ENCODE assay signal across 13 mouse cellular contexts in the genomic region with DNA sequence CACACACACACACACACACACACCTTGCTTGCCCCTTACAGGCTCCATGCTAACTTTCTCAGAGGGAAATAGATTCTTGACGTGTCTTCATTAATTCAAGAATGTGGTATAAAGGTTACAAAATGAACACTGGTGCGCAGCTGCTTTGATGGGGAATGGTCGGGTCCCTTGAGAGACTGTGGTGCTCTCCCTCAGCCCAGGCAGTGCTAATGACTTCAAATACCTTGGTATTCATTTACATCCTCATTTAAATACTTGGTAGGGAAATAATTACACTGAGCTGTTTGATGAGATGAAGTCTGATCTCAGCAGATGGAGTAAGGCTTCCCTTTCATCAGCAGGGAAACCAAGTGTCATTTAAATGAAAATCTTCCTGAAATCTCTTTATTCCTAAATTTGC. TPM values are rescaled to one million over a fixed set of nuclear protein-coding genes. Genes with fewer than 3 reads are reported as not detected.
DNase-seq lines count a peak whose midpoint lies in the region; ATAC-seq and TF ChIP-seq lines count a peak whose summit lies in the region.
"Had no signal": no experiment of that assay in that cellular context is flagged by ENCODE, and none has a peak within 500 bp of the region (broad histone marks: within the 10 kb centered on the region; RNA-seq: fewer than 3 reads in every experiment).

No protein-coding gene starts in this region.

- no peaks in the 10 kb centered on the region for H3K9me3 ChIP-seq in hindbrain, embryonic 14.5 days (ENCODE audit: control insufficient read depth, low read length)
- H3K9me3 ChIP-seq in midbrain, embryonic 16.5 days (replicated peaks; ENCODE audit: control insufficient read depth, low read length, poor library complexity, severe bottlenecking): no peaks in the 10 kb centered on the region
- H3K9me3 ChIP-seq in liver, postnatal 0 days (ENCODE audit: low read length): no peaks in the 10 kb centered on the region
- H3K9me3 ChIP-seq: limb, embryonic 15.5 days; megakaryocyte, embryonic 14.5 days had no signal

- TF ChIP-seq POLR2A in brain, embryonic 14.5 days (IDR thresholded peaks at IDR 0.05; ENCODE audit: borderline replicate concordance, extremely low read depth, insufficient read depth, insufficient read length, poor library complexity, severe bottlenecking): no peak

- H3K4me1 ChIP-seq in hindbrain, embryonic 14.5 days (replicated peaks; ENCODE audit: control insufficient read depth, insufficient read depth, low read length): peaks cover 17% of the 10 kb centered on the region
- peaks cover 21% of the 10 kb centered on the region for H3K4me1 ChIP-seq in midbrain, embryonic 16.5 days (ENCODE audit: control insufficient read depth, insufficient read depth, low read length)
- no peaks in the 10 kb centered on the region for H3K4me1 ChIP-seq in liver, postnatal 0 days (ENCODE audit: insufficient read depth)

- TF ChIP-seq CTCF in brain, embryonic 14.5 days (IDR thresholded peaks at IDR 0.05; ENCODE audit: borderline replicate concordance, extremely low read depth, insufficient read depth, insufficient read length): no peak
- no peak for TF ChIP-seq CTCF in liver, postnatal 0 days (IDR thresholded peaks at IDR 0.05; ENCODE audit: low read depth)

- H3K36me3 ChIP-seq in hindbrain, embryonic 14.5 days (replicated peaks; ENCODE audit: control insufficient read depth, insufficient read depth): no peaks in the 10 kb centered on the region
- H3K36me3 ChIP-seq in midbrain, embryonic 16.5 days (ENCODE audit: control insufficient read depth, insufficient read depth, low read length): no peaks in the 10 kb centered on the region
- peaks cover under 1% of the 10 kb centered on the region; the same call in 1 of the 2 replicates for H3K36me3 ChIP-seq in liver, postnatal 0 days (replicated peaks; ENCODE audit: insufficient read depth, low read length)
- H3K36me3 ChIP-seq: limb, embryonic 15.5 days had no signal

- H3K27ac ChIP-seq in hindbrain, embryonic 14.5 days: peak overlapping the region; percentile 91
- peak overlapping the region; percentile 93 for H3K27ac ChIP-seq in midbrain, embryonic 16.5 days (ENCODE audit: low read length)
- no peak overlapping the region for H3K27ac ChIP-seq in liver, postnatal 0 days (ENCODE audit: low read depth)
- H3K27ac ChIP-seq: limb, embryonic 15.5 days had no signal

- 13% methylated on average over 3 of the region's 3 CpGs for WGBS in hindbrain, embryonic 14.5 days
- WGBS in midbrain, embryonic 16.5 days: 17% methylated on average over 3 of the region's 3 CpGs
- WGBS in liver, postnatal 0 days (ENCODE audit: insufficient replicate concordance): 77% methylated on average over 3 of the region's 3 CpGs

- H3K4me3 ChIP-seq in hindbrain, embryonic 14.5 days (replicated peaks; ENCODE audit: low read length): no peak overlapping the region
- H3K4me3 ChIP-seq in midbrain, embryonic 16.5 days (ENCODE audit: low read depth, low read length): no peak overlapping the region
- H3K4me3 ChIP-seq in liver, postnatal 0 days (ENCODE audit: low read depth, low read length): no peak overlapping the region
- H3K4me3 ChIP-seq: limb, embryonic 15.5 days had no signal

- peak overlapping the region; percentile 35 for H3K9ac ChIP-seq in hindbrain, embryonic 14.5 days
- H3K9ac ChIP-seq in midbrain, embryonic 16.5 days (ENCODE audit: low read depth, low read length): peak overlapping the region; percentile 1; the same call in 1 of the 2 replicates
- no peak overlapping the region for H3K9ac ChIP-seq in liver, postnatal 0 days (replicated peaks)
- H3K9ac ChIP-seq: limb, embryonic 15.5 days; lung, embryonic 14.5 days had no signal

- peak; percentile 61 for ATAC-seq in CD4-positive, CD25-positive, alpha-beta regulatory T cell, adult 4 months
- peak; percentile 82 for ATAC-seq in hindbrain, embryonic 14.5 days (ENCODE audit: low FRiP score)
- peak; percentile 83 for ATAC-seq in midbrain, embryonic 16.5 days
- no peak for ATAC-seq in frontal cortex, adult (ENCODE audit: low TSS enrichment)
- ATAC-seq in liver, postnatal 0 days: no peak
- ATAC-seq: Patski had no signal

- no peaks in the 10 kb centered on the region for H3K27me3 ChIP-seq in hindbrain, embryonic 14.5 days (ENCODE audit: control insufficient read depth, insufficient read depth, low read length)
- no peaks in the 10 kb centered on the region for H3K27me3 ChIP-seq in midbrain, embryonic 16.5 days (ENCODE audit: control insufficient read depth, insufficient read depth, low read depth, low read length)
- H3K27me3 ChIP-seq in liver, postnatal 0 days (ENCODE audit: insufficient read depth, low read length): no peaks in the 10 kb centered on the region
- H3K27me3 ChIP-seq: limb, embryonic 15.5 days; megakaryocyte, embryonic 14.5 days; Patski had no signal

- peak overlapping the region; percentile 31; the same call in 1 of the 2 replicates for H3K4me2 ChIP-seq in hindbrain, embryonic 14.5 days (replicated peaks)
- H3K4me2 ChIP-seq in midbrain, embryonic 16.5 days (ENCODE audit: low read length): peak overlapping the region; percentile 46
- H3K4me2 ChIP-seq in liver, postnatal 0 days (ENCODE audit: low read depth, low read length): no peak overlapping the region
- H3K4me2 ChIP-seq: limb, embryonic 15.5 days; lung, embryonic 14.5 days had no signal

- TF ChIP-seq EP300 in liver, postnatal 0 days (IDR thresholded peaks at IDR 0.05; ENCODE audit: low read depth): no peak

- DNase-seq in brain, embryonic 14.5 days (ENCODE audit: low read depth): peak; percentile 88
- DNase-seq in hindbrain, embryonic 14.5 days (ENCODE audit: low spot score): peak; percentile 34
- no peak for DNase-seq in heart, adult 9 months (ENCODE audit: low spot score in 2 of 2)
- DNase-seq in liver, postnatal 0 days: no peak
- DNase-seq: adrenal gland, adult 8-10 months had no signal

RNA-seq across cellular contexts. Expression of gene Spa17, which starts 11.6 kb away (rescaled TPM):
- polyA plus RNA-seq in CD4-positive, CD25-positive, alpha-beta regulatory T cell, adult 4 months (2017; shearing (Covaris generic)): under 1 TPM in 1 of 2 experiments, not detected in 1; 0.97 TPM
- 4.4 and 4.8 TPM in 2 replicates for polyA plus RNA-seq in brain, embryonic 14.5 days (2012; rRNA removed)
- polyA plus RNA-seq in hindbrain, embryonic 14.5 days (2014; fragmentation: Nextera tagmentation; extraction: Ambion mirVana): 10.2 and 14.1 TPM in 2 replicates
- 9.0 and 11.1 TPM in 2 replicates for polyA plus RNA-seq in midbrain, embryonic 16.5 days (2015; fragmentation: Nextera tagmentation; extraction: Ambion mirVana)
- 2.2 and 2.5 TPM in 2 replicates for polyA plus RNA-seq in liver, postnatal 0 days (2015; fragmentation: Nextera tagmentation; extraction: Ambion mirVana)

RNA-seq across cellular contexts. Expression of gene Tbrg1, which starts 32.0 kb away (rescaled TPM):
- polyA plus RNA-seq in CD4-positive, CD25-positive, alpha-beta regulatory T cell, adult 4 months (2017; shearing (Covaris generic)): 100 to 1,000 TPM; 201 to 217 TPM
- polyA plus RNA-seq in brain, embryonic 14.5 days (2012; rRNA removed): 49.7 and 52.0 TPM in 2 replicates
- polyA plus RNA-seq in hindbrain, embryonic 14.5 days (2014; fragmentation: Nextera tagmentation; extraction: Ambion mirVana): 91.3 and 91.5 TPM in 2 replicates
- polyA plus RNA-seq in midbrain, embryonic 16.5 days (2015; fragmentation: Nextera tagmentation; extraction: Ambion mirVana): 92.3 and 98.7 TPM in 2 replicates
- polyA plus RNA-seq in liver, postnatal 0 days (2015; fragmentation: Nextera tagmentation; extraction: Ambion mirVana): 59.7 and 60.5 TPM in 2 replicates

RNA-seq across cellular contexts. Expression of gene Panx3, which starts 43.9 kb away (rescaled TPM):
- not detected for polyA plus RNA-seq in CD4-positive, CD25-positive, alpha-beta regulatory T cell, adult 4 months (2017; shearing (Covaris generic))
- 0.13 and 3.2 TPM in 2 replicates for polyA plus RNA-seq in brain, embryonic 14.5 days (2012; rRNA removed)
- 0.09 TPM in 1 of 2 replicates, not detected in the other for polyA plus RNA-seq in hindbrain, embryonic 14.5 days (2014; fragmentation: Nextera tagmentation; extraction: Ambion mirVana)
- 0.14 and 0.43 TPM in 2 replicates for polyA plus RNA-seq in midbrain, embryonic 16.5 days (2015; fragmentation: Nextera tagmentation; extraction: Ambion mirVana)
- polyA plus RNA-seq in liver, postnatal 0 days (2015; fragmentation: Nextera tagmentation; extraction: Ambion mirVana): not detected in 2 replicates
- polyA plus RNA-seq: intestine, postnatal 0 days; lung, embryonic 14.5 days; Patski had no signal

Comparison
In these comparisons a context has a peak if more than half of its experiments do, and no peak if none do; other contexts are left out.
1. ATAC-seq: peak in CD4-positive, CD25-positive, alpha-beta regulatory T cell, adult 4 months (single experiment), hindbrain, embryonic 14.5 days (single experiment) and midbrain, embryonic 16.5 days (single experiment); none in frontal cortex, adult (single experiment) and liver, postnatal 0 days (single experiment).
2. DNase-seq: peak in brain, embryonic 14.5 days (single experiment) and hindbrain, embryonic 14.5 days (single experiment); none in heart, adult 9 months (0 of 2) and liver, postnatal 0 days (single experiment).